Mouse (Mus musculus): Measurements from ENCODE around the gene Olfr859. TPM values are rescaled to one million over a fixed set of nuclear protein-coding genes. Genes with fewer than 3 reads are reported as not detected.
"Not testable (repeated sequence)": the region's sequence is repeated elsewhere in the genome, so short reads cannot be mapped to it uniquely, and the experiment has no call there.

The Olfr859 gene
- polyA plus RNA-seq (2015; fragmentation: Nextera tagmentation; extraction: Ambion mirVana), result not detected in 2 replicates

- H3K4me3 ChIP-seq (replicated peaks); ATAC-seq; H3K9me3 ChIP-seq; H3K9ac ChIP-seq; H3K4me1 ChIP-seq (replicated peaks); H3K4me2 ChIP-seq (replicated peaks); H3K27me3 ChIP-seq (replicated peaks); H3K27ac ChIP-seq; H3K36me3 ChIP-seq: not testable (repeated sequence)
- WGBS, result 74% methylated on average over 1 of the region's 1 CpGs
These were observed at the start of gene Olfr859 for GRCm38 (mm10) chr9:19804606-19805005. Gene Olfr859 (plus strand): TSS chr9:19804906.

DNA sequence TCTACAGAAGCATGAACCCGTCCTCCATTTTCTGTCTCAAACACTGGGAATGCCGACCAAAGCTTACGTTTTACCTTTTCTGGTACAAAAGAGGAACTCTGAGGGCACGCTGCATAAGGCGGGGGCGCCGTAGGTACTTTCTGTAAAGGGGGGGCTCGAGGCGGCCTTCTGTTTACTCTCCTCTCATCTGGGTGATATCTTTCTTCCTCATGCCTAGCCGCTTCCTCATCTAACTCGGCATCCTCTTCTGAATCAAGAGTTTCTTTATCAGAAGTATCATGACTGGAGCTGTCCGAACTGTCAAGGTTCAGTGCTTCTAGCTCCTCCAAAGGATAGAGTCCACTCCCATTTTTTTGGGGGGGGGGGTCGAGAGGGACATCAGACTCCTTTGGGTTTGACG, 35.6 kb upstream of the Olfr859 start:
- Histone ChIP-seq H3K9me3 (no peaks in the 10 kb centered on the region), H3K27me3 (replicated peaks) (no peaks in the 10 kb centered on the region), H3K27ac (no peak overlapping the region), H3K4me3 (replicated peaks) (no peak overlapping the region), H3K4me2 (replicated peaks) (no peak overlapping the region), H3K4me1 (replicated peaks) (no peaks in the 10 kb centered on the region), H3K36me3 (no peaks in the 10 kb centered on the region), H3K9ac (no peak overlapping the region)
- no peak for ATAC-seq
- WGBS, result 83% methylated on average over 14 of the region's 14 CpGs

DNA sequence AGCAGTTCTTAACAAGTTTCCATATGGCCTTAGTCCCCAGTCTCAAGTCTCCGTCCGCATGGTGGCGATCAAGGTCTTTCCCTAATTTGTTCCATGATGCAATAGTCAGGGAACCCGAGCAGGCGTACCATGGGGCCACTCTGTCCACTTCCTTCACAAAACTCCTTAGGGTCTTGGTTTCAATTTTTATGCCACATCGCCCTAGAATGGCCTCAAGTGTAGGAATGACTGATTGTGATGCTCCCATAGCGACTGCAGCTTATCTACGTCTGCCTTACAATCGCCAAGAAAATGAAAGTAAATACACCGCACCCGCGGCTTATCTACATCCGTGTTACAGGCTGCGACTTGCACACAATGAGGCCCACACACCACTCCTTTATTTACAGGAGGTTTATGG, 35.0 kb upstream of the Olfr859 start:
- Histone ChIP-seq H3K4me2 (replicated peaks) (no peak overlapping the region), H3K9ac (no peak overlapping the region), H3K4me3 (replicated peaks) (no peak overlapping the region), H3K27ac (no peak overlapping the region), H3K9me3 (no peaks in the 10 kb centered on the region), H3K36me3 (no peaks in the 10 kb centered on the region), H3K27me3 (replicated peaks) (no peaks in the 10 kb centered on the region), H3K4me1 (replicated peaks) (no peaks in the 10 kb centered on the region)
- no peak for ATAC-seq
- WGBS, result 80% methylated on average over 14 of the region's 14 CpGs

DNA sequence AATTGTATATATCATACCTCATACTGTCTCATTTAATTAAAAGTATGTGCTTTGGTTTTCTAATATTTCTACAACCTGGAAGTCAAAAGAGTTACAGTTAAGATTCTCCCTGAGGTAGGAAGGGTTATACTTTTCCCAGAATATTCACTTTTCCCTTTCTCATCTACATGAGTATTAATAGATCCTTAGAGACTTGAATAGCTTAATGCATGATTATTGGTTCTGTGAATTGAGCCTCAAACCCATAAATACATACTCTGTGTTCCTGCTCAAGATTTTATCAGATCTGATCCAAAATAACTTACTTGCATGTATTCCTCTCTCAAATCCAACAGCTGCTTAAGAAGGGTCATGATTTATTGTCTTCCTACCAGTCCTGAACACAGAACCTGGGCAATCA, 24.7 kb upstream of the Olfr859 start, which contains the start of gene Olfr58:
Gene Olfr58, plus strand, starts transcription at position 301 of the 400 bp plus-strand sequence.
- ATAC-seq, result no peak
- no peaks in the 10 kb centered on the region for H3K27me3 ChIP-seq (replicated peaks)
- H3K36me3 ChIP-seq, result no peaks in the 10 kb centered on the region
- H3K9me3 ChIP-seq, result no peaks in the 10 kb centered on the region
- no peak within 1 kb of the TSS for H3K27ac ChIP-seq
- H3K4me2 ChIP-seq (replicated peaks), result no peak within 1 kb of the TSS
- H3K4me1 ChIP-seq (replicated peaks), result no peaks in the 10 kb centered on the region
- H3K4me3 ChIP-seq (replicated peaks), result no peak within 1 kb of the TSS
- H3K9ac ChIP-seq, result no peak within 1 kb of the TSS

DNA sequence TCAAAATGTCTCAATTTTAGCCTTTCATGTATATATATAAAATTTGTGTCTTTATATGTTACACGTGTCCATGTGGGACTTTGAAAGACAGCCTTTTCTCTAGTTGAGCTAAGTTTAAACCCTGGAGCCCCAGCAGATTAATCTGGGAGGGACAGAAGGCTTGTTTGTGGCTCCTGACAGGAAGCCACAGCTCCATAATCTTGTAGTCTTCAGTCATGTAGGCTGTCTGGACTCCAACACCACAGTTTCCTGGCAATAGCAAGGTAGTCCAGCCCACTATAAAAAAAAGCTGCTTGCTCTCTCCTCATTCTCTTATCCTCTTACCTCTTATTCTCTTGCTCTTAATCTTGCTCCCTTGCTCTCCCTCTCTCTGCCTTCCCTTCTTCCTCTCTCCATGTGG, 1.7 kb upstream of the Olfr859 start:
- Histone ChIP-seq H3K9ac (no peak overlapping the region), H3K4me3 (replicated peaks) (no peak overlapping the region), H3K36me3 (no peaks in the 10 kb centered on the region), H3K4me2 (replicated peaks) (no peak overlapping the region), H3K27ac (no peak overlapping the region), H3K4me1 (replicated peaks) (no peaks in the 10 kb centered on the region), H3K9me3 (no peaks in the 10 kb centered on the region), H3K27me3 (replicated peaks) (no peaks in the 10 kb centered on the region)
- ATAC-seq, result no peak
- WGBS, result 74% methylated on average over 1 of the region's 1 CpGs

- Histone ChIP-seq H3K36me3 (no peaks in the 10 kb centered on the region), H3K27me3 (replicated peaks) (no peaks in the 10 kb centered on the region), H3K4me3 (replicated peaks) (no peak within 1 kb of the TSS), H3K4me2 (replicated peaks) (no peak within 1 kb of the TSS), H3K4me1 (replicated peaks) (no peaks in the 10 kb centered on the region), H3K27ac (no peak within 1 kb of the TSS), H3K9me3 (no peaks in the 10 kb centered on the region), H3K9ac (no peak within 1 kb of the TSS)
- WGBS, result 83% methylated on average over 1 of the region's 1 CpGs
- no peak for ATAC-seq
These were observed 44.9 kb downstream of the Olfr859 start, which contains the start of gene Olfr860 for GRCm38 (mm10) chr9:19849647-19850046. Gene Olfr860 (minus strand): TSS chr9:19849747.

Other genes with a start within 250 kb of the Olfr859 start
- gene Olfr854, start 237.5 kb upstream of the Olfr859 start, polyA plus RNA-seq (2015; fragmentation: Nextera tagmentation; extraction: Ambion mirVana), result not detected in 2 replicates
- not detected in 2 replicates for gene Olfr855, start 222.3 kb upstream of the Olfr859 start, polyA plus RNA-seq (2015; fragmentation: Nextera tagmentation; extraction: Ambion mirVana)
- gene Zfp317, start 182.8 kb upstream of the Olfr859 start, polyA plus RNA-seq (2015; fragmentation: Nextera tagmentation; extraction: Ambion mirVana), result 22.4 and 24.0 TPM in 2 replicates
- gene Olfr857, start 95.5 kb upstream of the Olfr859 start, polyA plus RNA-seq (2015; fragmentation: Nextera tagmentation; extraction: Ambion mirVana), result not detected in 2 replicates
- gene Olfr58, start 24.6 kb upstream of the Olfr859 start, polyA plus RNA-seq (2015; fragmentation: Nextera tagmentation; extraction: Ambion mirVana), result not detected in 2 replicates
- not detected in 2 replicates for gene Olfr860, start 44.8 kb downstream of the Olfr859 start, polyA plus RNA-seq (2015; fragmentation: Nextera tagmentation; extraction: Ambion mirVana)
- not detected in 2 replicates for gene Olfr862, start 83.1 kb downstream of the Olfr859 start, polyA plus RNA-seq (2015; fragmentation: Nextera tagmentation; extraction: Ambion mirVana)
- 0.28 and 0.31 TPM in 2 replicates for gene Olfr77, start 112.0 kb downstream of the Olfr859 start, polyA plus RNA-seq (2015; fragmentation: Nextera tagmentation; extraction: Ambion mirVana)
- gene Olfr866, start 223.1 kb downstream of the Olfr859 start, polyA plus RNA-seq (2015; fragmentation: Nextera tagmentation; extraction: Ambion mirVana), result not detected in 2 replicates

All from intestine, embryonic 15.5 days (tissue).